Mouse (Mus musculus) MEL (cell line): ENCODE measurements around the gene Sclt1. TPM values are rescaled to one million over a fixed set of nuclear protein-coding genes. Genes with fewer than 3 reads are reported as not detected.
A peak's percentile ranks its signal among the peaks of the same experiment; 100 is the strongest.

ENCODE experiments used
- DNase-seq: peaks from one replicate; pipeline ENCODE4 v3.0.0; 2011; ENCODE audit warnings: low read depth, low spot score
- H3K27ac ChIP-seq: 2 replicates; pipeline ENCODE4 v1.5.1; 2012; ENCODE audit warnings: low read depth, mild to moderate bottlenecking, control low read depth, low read length, moderate library complexity; ENCODE audit not compliant: control insufficient read depth
- H3K27me3 ChIP-seq, 2 experiments: fragments of 150-350 bp in 1 of 2; sonication (generic) in 1 of 2; 2 replicates each; pipeline ENCODE4 v1.6.1; 2012; ENCODE audit warnings: low read length in 2 of 2, mild to moderate bottlenecking in 2 of 2, improper control_type of control experiment in 1 of 2, moderate library complexity in 1 of 2; ENCODE audit not compliant: insufficient read depth in 2 of 2, control insufficient read depth in 1 of 2
- H3K36me3 ChIP-seq, 2 experiments: 2 replicates each; pipeline ENCODE4 v1.6.1; 2012 to 2014; ENCODE audit warnings: low read length in 2 of 2, improper control_type of control experiment in 1 of 2, inconsistent platforms in 1 of 2, mild to moderate bottlenecking in 1 of 2; ENCODE audit not compliant: insufficient read depth in 2 of 2, control insufficient read depth in 1 of 2
- H3K4me1 ChIP-seq, 2 experiments: fragments of 150-350 bp in 1 of 2; sonication (generic) in 1 of 2; 2 replicates each; pipeline ENCODE4 v1.6.1; 2012; ENCODE audit warnings: low read length in 2 of 2, improper control_type of control experiment in 1 of 2, mild to moderate bottlenecking in 1 of 2; ENCODE audit not compliant: insufficient read depth in 2 of 2, control insufficient read depth in 1 of 2
- H3K4me3 ChIP-seq, 2 experiments: fragments of 150-350 bp in 1 of 2; sonication (generic) in 1 of 2; 2 replicates each; pipeline ENCODE4 v1.5.1; 2012; ENCODE audit warnings: low read depth in 2 of 2, low read length in 2 of 2, mild to moderate bottlenecking in 2 of 2, moderate library complexity in 2 of 2, control low read depth in 1 of 2, improper control_type of control experiment in 1 of 2; ENCODE audit not compliant: control insufficient read depth in 1 of 2, insufficient read depth in 1 of 2
- H3K79me2 ChIP-seq: 2 replicates; pipeline ENCODE4 v1.6.1; 2012; ENCODE audit warnings: mild to moderate bottlenecking, low read length, moderate library complexity; ENCODE audit not compliant: control insufficient read depth, poor library complexity, insufficient read depth
- H3K9ac ChIP-seq: 2 replicates; pipeline ENCODE4 v1.6.1; 2012; ENCODE audit warnings: low read depth, mild to moderate bottlenecking, control low read depth, low read length, moderate library complexity; ENCODE audit not compliant: control insufficient read depth, poor library complexity, severe bottlenecking
- H3K9me3 ChIP-seq: fragments of 150-350 bp; sonication (generic); replicated peaks from 2 replicates; pipeline ENCODE4 v1.6.1; 2012; ENCODE audit warnings: mild to moderate bottlenecking, low read length, improper control_type of control experiment, moderate library complexity; ENCODE audit not compliant: insufficient read depth
- BHLHE40 ChIP-seq: IDR thresholded peaks from 2 replicates; pipeline ENCODE4 v1.6.1; 2012; ENCODE audit warnings: low read depth, mild to moderate bottlenecking, inconsistent platforms, low read length, improper control_type of control experiment, borderline replicate concordance
- CTCF ChIP-seq, 3 experiments: IDR thresholded peaks in 2 of 3; conservative IDR thresholded peaks in 1 of 3; 2 replicates each; pipeline ENCODE4 v1.5.1; 2011 to 2012; ENCODE audit warnings: low read length in 3 of 3, low read depth in 2 of 3, mild to moderate bottlenecking in 2 of 3, improper control_type of control experiment in 1 of 3, inconsistent platforms in 1 of 3, mixed read lengths in 1 of 3, moderate library complexity in 1 of 3; ENCODE audit not compliant: control insufficient read depth in 1 of 3, insufficient read depth in 1 of 3, poor library complexity in 1 of 3, severe bottlenecking in 1 of 3
- GABPA ChIP-seq: IDR thresholded peaks from 2 replicates; pipeline ENCODE4 v1.6.1; 2012; ENCODE audit warnings: low read depth, mild to moderate bottlenecking, inconsistent platforms, low read length, improper control_type of control experiment, moderate library complexity
- HCFC1 ChIP-seq: IDR thresholded peaks from 2 replicates; pipeline ENCODE4 v1.6.1; 2012; ENCODE audit warnings: low read depth, mild to moderate bottlenecking, inconsistent platforms, low read length, improper control_type of control experiment, moderate library complexity
- MAZ ChIP-seq: IDR thresholded peaks from 2 replicates; pipeline ENCODE4 v1.6.1; 2012; ENCODE audit warnings: low read depth, mild to moderate bottlenecking, inconsistent platforms, low read length, improper control_type of control experiment
- MEF2A ChIP-seq: IDR thresholded peaks from 2 replicates; pipeline ENCODE4 v1.6.1; 2014; ENCODE audit warnings: low read depth, mild to moderate bottlenecking, inconsistent platforms, low read length, improper control_type of control experiment; ENCODE audit not compliant: poor library complexity, insufficient replicate concordance, severe bottlenecking; ENCODE audit errors: extremely low read depth
- MYC ChIP-seq: IDR thresholded peaks from 2 replicates; pipeline ENCODE4 v1.6.1; 2011; ENCODE audit warnings: low read depth, mild to moderate bottlenecking, low read length, improper control_type of control experiment, moderate library complexity
- POLR2A ChIP-seq, 2 experiments: IDR thresholded peaks; 2 replicates each; pipeline ENCODE4 v1.6.1; 2011 to 2012; ENCODE audit warnings: low read length in 2 of 2, mild to moderate bottlenecking in 2 of 2, control low read depth in 1 of 2, improper control_type of control experiment in 1 of 2, low read depth in 1 of 2, moderate library complexity in 1 of 2; ENCODE audit not compliant: control insufficient read depth in 1 of 2, insufficient read depth in 1 of 2, poor library complexity in 1 of 2
- POLR2AphosphoS2 ChIP-seq: IDR thresholded peaks from 2 replicates; pipeline ENCODE4 v1.6.1; 2011; ENCODE audit warnings: low read length, improper control_type of control experiment
- POLR2AphosphoS5 ChIP-seq: IDR thresholded peaks from 2 replicates; pipeline ENCODE4 v1.6.1; 2012; ENCODE audit warnings: low read depth, borderline replicate concordance, mild to moderate bottlenecking, inconsistent platforms, low read length, moderate library complexity, mixed read lengths
- RAD21 ChIP-seq: IDR thresholded peaks from 2 replicates; pipeline ENCODE4 v1.6.1; 2011; ENCODE audit warnings: mild to moderate bottlenecking, low read depth, low read length, improper control_type of control experiment
- SMC3 ChIP-seq: IDR thresholded peaks from 2 replicates; pipeline ENCODE4 v1.6.1; 2011; ENCODE audit warnings: low read depth, low read length, improper control_type of control experiment
- TBP ChIP-seq: IDR thresholded peaks from 2 replicates; pipeline ENCODE4 v1.8.0; 2011; ENCODE audit warnings: low read depth, low read length, improper control_type of control experiment
- TCF12 ChIP-seq: IDR thresholded peaks from 2 replicates; pipeline ENCODE4 v1.6.1; 2014; ENCODE audit warnings: low read depth, mild to moderate bottlenecking, inconsistent platforms, low read length, improper control_type of control experiment, moderate library complexity
- USF2 ChIP-seq, 2 experiments: IDR thresholded peaks; 2 replicates each; pipeline ENCODE4 v1.6.1; 2011 to 2012; ENCODE audit warnings: improper control_type of control experiment in 2 of 2, low read length in 2 of 2, borderline replicate concordance in 1 of 2, inconsistent platforms in 1 of 2, low read depth in 1 of 2, mild to moderate bottlenecking in 1 of 2; ENCODE audit not compliant: insufficient read depth in 1 of 2
- ZC3H11A ChIP-seq: IDR thresholded peaks from 2 replicates; pipeline ENCODE4 v1.6.1; 2012; ENCODE audit warnings: low read depth, mild to moderate bottlenecking, inconsistent platforms, low read length, improper control_type of control experiment
- polyA plus RNA-seq, 2 experiments: library from polyadenylated mRNA; stranded (reverse) in 1 of 2; unstranded in 1 of 2; fragments of >175 nt in 1 of 2; fragments of >200 nt in 1 of 2; gene quantifications; 2 replicates each; pipeline versions ENCODE4 v1.2.1 to v1.2.4; 2012; ENCODE audit warnings: low replicate concordance in 2 of 2, low read depth in 1 of 2; ENCODE audit not compliant: insufficient read length in 2 of 2, insufficient read depth in 1 of 2, missing spikeins in 1 of 2
- total RNA-seq: library from RNA; depleted of rRNA; stranded (reverse); fragments of 300-350 nt; gene quantifications from 2 replicates; pipeline ENCODE4 v1.2.3, GENCODE M21; 2012

The Sclt1 gene
- total and polyA plus RNA-seq, 3 experiments = 6.4 to 8.7 TPM; not detected in 1

GRCm38 (mm10) chr3:41674778-41675177, 67.5 kb downstream of the Sclt1 start:
- H3K9ac ChIP-seq = no peak overlapping the region
- TF ChIP-seq HCFC1 (no peak), RAD21 (peak; percentile 77), CTCF (IDR thresholded peaks at IDR 0.05 in 2 of 3, conservative IDR thresholded peaks at IDR 0.05 in 1 of 3; ENCODE audit: control insufficient read depth in 1 of 3, insufficient read depth in 1 of 3, low read depth in 2 of 3, low read length in 3 of 3, poor library complexity in 1 of 3, severe bottlenecking in 1 of 3) (peak; percentile 31 to 64 (median 53); a peak in 5 of 6 replicates), SMC3 (peak; percentile 60), ZC3H11A (peak; percentile 63), MYC (peak; percentile 80; the same call in 1 of the 2 replicates)
- no peaks in the 10 kb centered on the region for H3K79me2 ChIP-seq
- H3K36me3 ChIP-seq = no peaks in the 10 kb centered on the region
- H3K27ac ChIP-seq = no peak overlapping the region
- no peak overlapping the region for H3K4me3 ChIP-seq
- H3K4me1 ChIP-seq = no peaks in the 10 kb centered on the region
- peak; percentile 36 for DNase-seq
- no peaks in the 10 kb centered on the region for H3K27me3 ChIP-seq
- H3K9me3 ChIP-seq = no peaks in the 10 kb centered on the region

GRCm38 (mm10) chr3:41655642-41656041, 86.7 kb downstream of the Sclt1 start:
- DNase-seq = peak; percentile 53
- H3K27me3 ChIP-seq = no peaks in the 10 kb centered on the region
- no peaks in the 10 kb centered on the region for H3K9me3 ChIP-seq
- H3K9ac ChIP-seq = no peak overlapping the region
- no peak overlapping the region for H3K27ac ChIP-seq
- TF ChIP-seq MAZ = no peak
- no peak for TF ChIP-seq GABPA
- no peak for TF ChIP-seq USF2 (IDR thresholded peaks at IDR 0.05; ENCODE audit: borderline replicate concordance in 1 of 2, insufficient read depth in 1 of 2, low read depth in 1 of 2, low read length in 2 of 2)
- no peak for TF ChIP-seq POLR2AphosphoS5
- no peak for TF ChIP-seq ZC3H11A
- peak; percentile 43 for TF ChIP-seq SMC3
- peak; percentile 38 to 47 (median 38) for TF ChIP-seq CTCF (IDR thresholded peaks at IDR 0.05 in 2 of 3, conservative IDR thresholded peaks at IDR 0.05 in 1 of 3; ENCODE audit: control insufficient read depth in 1 of 3, insufficient read depth in 1 of 3, low read depth in 2 of 3, low read length in 3 of 3, poor library complexity in 1 of 3, severe bottlenecking in 1 of 3)
- no peak for TF ChIP-seq MYC
- peak; percentile 25 for TF ChIP-seq RAD21
- TF ChIP-seq MEF2A = no peak
- no peak for TF ChIP-seq POLR2AphosphoS2
- no peak for TF ChIP-seq BHLHE40
- no peak for TF ChIP-seq TBP
- no peak for TF ChIP-seq POLR2A (IDR thresholded peaks at IDR 0.05; ENCODE audit: control insufficient read depth in 1 of 2, insufficient read depth in 1 of 2, low read depth in 1 of 2, low read length in 2 of 2, poor library complexity in 1 of 2)
- no peak for TF ChIP-seq TCF12
- TF ChIP-seq, all 39 proteins: peak for 3
- no peaks in the 10 kb centered on the region for H3K79me2 ChIP-seq
- no peaks in the 10 kb centered on the region; a peak in 1 of 4 replicates for H3K36me3 ChIP-seq
- H3K4me3 ChIP-seq = no peak overlapping the region
- H3K4me1 ChIP-seq = no peaks in the 10 kb centered on the region
